In the genomic region with DNA sequence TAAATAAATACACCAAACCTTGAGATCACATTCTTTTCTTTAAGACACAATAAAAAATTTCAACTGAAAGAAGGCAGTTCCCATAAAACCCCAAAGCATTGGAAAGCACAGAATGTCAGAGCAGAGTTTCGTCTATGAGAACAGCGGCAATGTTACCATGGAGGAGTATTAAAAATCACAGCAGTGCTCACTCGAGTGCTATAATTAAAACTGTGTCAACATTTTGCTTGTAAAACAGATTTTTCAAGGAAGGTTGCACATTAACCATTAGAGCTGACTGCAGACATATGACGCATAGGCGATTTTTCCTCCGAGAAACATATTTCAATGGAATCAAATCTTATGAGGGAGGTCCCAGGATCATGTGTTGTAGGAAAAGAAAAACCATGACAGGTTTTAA, we compare ENCODE assay signal across 28 mouse cellular contexts.
DNase-seq lines count a peak whose midpoint lies in the region; ATAC-seq and TF ChIP-seq lines count a peak whose summit lies in the region.
"Had no signal": no experiment of that assay in that cellular context is flagged by ENCODE, and none has a peak within 500 bp of the region (broad histone marks: within the 10 kb centered on the region; RNA-seq: fewer than 3 reads in every experiment).

No protein-coding gene starts in this region.

- peak overlapping the region; percentile 72 for H3K27ac ChIP-seq in layer of hippocampus, adult 2 months
- H3K27ac ChIP-seq: embryonic facial prominence, embryonic 10.5 days; embryonic facial prominence, embryonic 13.5 days; forebrain, embryonic 13.5 days; heart, embryonic 15.5 days; hindbrain, embryonic 10.5 days; hindbrain, embryonic 13.5 days had no signal

- DNase-seq in frontal cortex, postnatal 10 days (ENCODE audit: low spot score in 2 of 2): no peak
- DNase-seq in layer of hippocampus, adult 2 months (ENCODE audit: low spot score in 2 of 2): peak in 1 of 2 experiments; percentile 33
- DNase-seq in layer of hippocampus, postnatal 25 days (ENCODE audit: extremely low spot score in 1 of 2, low spot score in 1 of 2): no peak
- DNase-seq in left cerebral cortex, postnatal 25 days (ENCODE audit: low spot score in 2 of 2): peak; percentile 15 to 16
- DNase-seq in left cerebral cortex, postnatal 4 days: no peak
- peak; percentile 40 for DNase-seq in brain, adult 2 months (ENCODE audit: low read depth, low spot score)
- no peak for DNase-seq in spleen, adult 18-20 months
- DNase-seq: adrenal gland, adult 2 months; adrenal gland, postnatal 14 days; cerebellum, adult 11-12 months; cerebellum, adult 8-10 months; cerebellum, postnatal 10 days; cerebellum, postnatal 36 days; embryo, embryonic 11 days; gastrocnemius, postnatal 25 days; heart, adult 18-20 months; heart, postnatal 10 days; heart, postnatal 36 days had no signal

- no peak overlapping the region for H3K4me3 ChIP-seq in layer of hippocampus, adult 2 months
- H3K4me3 ChIP-seq: embryonic facial prominence, embryonic 10.5 days; embryonic facial prominence, embryonic 13.5 days; erythroblast, embryonic 14.5 days; forebrain, embryonic 13.5 days; heart, embryonic 12.5 days; heart, embryonic 15.5 days; hindbrain, embryonic 10.5 days; hindbrain, embryonic 13.5 days had no signal

- ATAC-seq in frontal cortex, adult (ENCODE audit: low TSS enrichment): peak; percentile 58; the same call in 1 of the 2 replicates
- ATAC-seq: CD4-positive, CD25-positive, alpha-beta regulatory T cell, adult 4 months; forebrain, embryonic 13.5 days had no signal

- intact Hi-C loops in left cerebral cortex, postnatal 25 days (cut with DNase I): no loop called here
- intact Hi-C loops in left cerebral cortex, postnatal 4 days (cut with DNase I): no loop called here

- no peak for TF ChIP-seq CTCF in layer of hippocampus, adult 2 months (conservative IDR thresholded peaks at IDR 0.05)

Comparison
In these comparisons a context has a peak if more than half of its experiments do, and no peak if none do; other contexts are left out.
1. DNase-seq: peak in left cerebral cortex, postnatal 25 days (2 of 2) and brain, adult 2 months (single experiment); none in frontal cortex, postnatal 10 days (0 of 2), layer of hippocampus, postnatal 25 days (0 of 2), left cerebral cortex, postnatal 4 days (single experiment) and spleen, adult 18-20 months (0 of 2).